Mouse (Mus musculus) frontal cortex, adult (tissue): ENCODE results near the gene Svbp.

Experiments
- ATAC-seq: cut with Nextera tagmentation; 2 replicates; pipeline ENCODE4 v1.9.2; 2017; ENCODE audit warnings: mild to moderate bottlenecking, moderate library complexity, mixed read lengths; ENCODE audit not compliant: low TSS enrichment

Svbp gene

DNA sequence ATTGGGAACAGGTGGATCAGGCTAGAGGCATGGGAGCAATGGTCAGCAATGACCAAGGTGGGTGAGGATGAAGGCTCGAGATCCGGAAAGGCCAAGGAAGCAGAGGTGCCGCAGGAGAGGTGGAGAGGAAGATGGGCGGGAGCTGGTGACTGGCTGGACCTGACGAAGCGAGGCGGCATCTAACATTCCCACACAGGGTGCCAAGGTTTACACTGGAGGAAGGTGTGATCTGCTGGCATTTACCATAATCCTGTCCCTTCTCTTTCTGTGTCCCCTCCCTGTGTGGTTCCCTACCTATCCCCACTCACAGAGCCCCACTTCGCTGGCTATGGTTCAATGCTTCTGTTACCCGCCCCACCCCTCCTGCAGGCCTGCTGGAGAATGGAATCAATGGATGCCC is 50.9 kb downstream of the Svbp start:
- peak; percentile 1; the same call in 1 of the 2 replicates for ATAC-seq

DNA sequence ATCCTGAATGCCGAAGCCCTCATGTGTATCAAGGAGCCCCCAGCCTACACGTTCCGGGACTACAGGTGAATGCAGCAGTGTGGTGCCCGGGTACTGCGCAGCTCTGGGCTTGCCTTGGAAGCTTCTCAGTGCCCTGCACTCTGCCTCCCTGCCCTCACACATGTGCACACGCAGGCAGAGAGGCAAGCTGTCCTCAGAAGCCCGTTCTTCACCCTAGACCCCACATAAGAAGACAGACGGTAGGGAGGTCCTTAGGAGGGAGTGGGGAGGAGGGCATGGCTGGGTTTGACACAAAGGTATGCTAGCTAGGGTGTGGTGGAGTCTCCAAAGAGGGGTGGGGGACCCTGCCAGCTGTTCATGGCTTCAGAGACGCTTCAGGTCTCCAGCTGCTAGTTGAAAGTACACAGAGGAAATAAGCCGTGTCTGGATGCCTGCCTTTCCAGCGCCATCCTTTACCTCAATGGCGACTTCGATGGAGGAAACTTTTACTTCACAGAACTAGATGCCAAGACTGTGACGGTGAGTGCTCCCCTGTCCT is 51.7 kb downstream of the Svbp start:
- no peak for ATAC-seq

DNA sequence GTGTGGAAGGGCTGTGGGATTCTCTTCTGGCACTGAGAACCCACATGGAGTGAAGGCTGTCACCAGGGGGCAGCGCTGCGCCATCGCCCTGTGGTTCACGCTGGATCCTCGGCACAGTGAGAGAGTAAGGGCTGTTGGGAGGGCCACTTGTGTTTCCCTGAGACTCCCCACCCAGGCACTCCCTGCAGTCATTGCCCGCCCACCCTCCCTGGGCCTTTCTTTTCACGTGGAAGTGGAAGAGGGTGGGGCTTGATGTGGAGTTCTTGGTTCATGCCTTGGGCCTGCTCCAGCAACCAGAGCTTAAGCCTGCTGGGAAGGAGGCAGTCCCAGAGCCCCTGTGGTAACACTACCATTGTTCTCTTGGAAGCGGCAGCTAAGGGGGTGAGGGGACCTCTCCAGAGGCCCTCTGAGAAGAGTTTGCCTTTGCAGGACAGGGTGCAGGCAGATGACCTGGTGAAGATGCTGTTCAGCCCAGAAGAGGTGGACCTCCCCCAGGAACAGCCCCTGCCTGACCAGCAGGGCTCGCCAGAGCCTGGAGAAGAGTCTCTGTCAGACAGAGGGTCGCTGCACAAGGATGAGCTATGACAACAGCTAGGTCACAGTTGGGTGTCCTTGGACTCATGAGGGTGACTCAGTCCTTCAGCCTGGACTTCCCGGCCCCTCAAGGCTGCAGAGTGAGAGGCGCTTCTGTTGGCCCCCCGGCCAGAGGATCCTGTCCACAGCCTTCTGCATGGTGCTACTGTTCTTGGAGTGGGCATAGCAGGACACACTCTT is 52.5 kb downstream of the Svbp start:
- ATAC-seq, result 0 out of 2 replicates have a peak, but pooled peaks have one; percentile 35

DNA sequence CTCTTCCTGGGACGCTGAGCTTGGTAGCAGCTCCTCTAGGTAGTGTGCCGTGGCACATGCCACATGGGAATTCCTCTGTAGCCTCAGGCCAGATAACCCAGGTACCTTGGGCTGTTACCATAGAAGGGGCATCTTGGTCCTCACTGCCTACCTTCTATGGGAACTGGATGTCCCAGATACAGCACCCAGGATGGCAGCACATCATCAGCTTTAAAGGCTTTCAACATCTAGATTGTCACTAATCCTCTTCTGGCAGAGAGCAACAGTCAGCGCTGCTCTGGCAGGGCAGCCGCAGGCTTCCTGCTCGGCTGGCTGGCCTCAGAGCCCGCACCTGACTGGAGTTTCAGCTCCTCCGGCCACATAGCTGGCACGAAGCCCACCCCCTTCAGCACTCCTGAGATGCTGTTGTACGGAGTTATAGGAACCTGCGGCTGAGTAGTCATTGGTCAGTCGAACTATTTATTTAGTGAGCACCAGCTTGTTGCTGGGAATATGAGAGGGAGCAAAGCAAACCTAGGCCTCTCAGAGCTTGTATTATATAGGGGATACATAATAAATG is 53.4 kb downstream of the Svbp start:
- ATAC-seq, result no peak
